Mouse (Mus musculus) bone marrow, adult 2 months (tissue): ENCODE data around the gene Casz1.

Experiments used
- CTCF ChIP-seq: fragments of 200-500 bp; IDR thresholded peaks from 2 replicates; pipeline ENCODE4 v1.5.1; 2011; ENCODE audit warnings: low read length, control low read depth; ENCODE audit not compliant: control insufficient read depth, insufficient read depth
- POLR2A ChIP-seq: fragments of 200-500 bp; IDR thresholded peaks from 2 replicates; pipeline ENCODE4 v1.6.1; 2011; ENCODE audit warnings: low read depth, mild to moderate bottlenecking, control low read depth, low read length, borderline replicate concordance; ENCODE audit not compliant: control insufficient read depth

- TF ChIP-seq CTCF = no peak
- no peak for TF ChIP-seq POLR2A
These were observed 20.5 kb upstream of the Casz1 start for GRCm38 (mm10) chr4:148783760-148784159.
